Mouse (Mus musculus) embryonic fibroblast, embryonic 13.5 days (primary cell): ENCODE measurements around the gene Crybb3.

Experiments used
- CTCF ChIP-seq: IDR thresholded peaks from 2 replicates; pipeline ENCODE4 v1.5.1; 2011; ENCODE audit warnings: mild to moderate bottlenecking, control low read depth, low read length, moderate library complexity, borderline replicate concordance; ENCODE audit not compliant: insufficient read depth
- POLR2A ChIP-seq: IDR thresholded peaks from 2 replicates; pipeline ENCODE4 v1.6.1; 2011; ENCODE audit warnings: low read depth, mild to moderate bottlenecking, control low read depth, low read length, moderate library complexity

DNA sequence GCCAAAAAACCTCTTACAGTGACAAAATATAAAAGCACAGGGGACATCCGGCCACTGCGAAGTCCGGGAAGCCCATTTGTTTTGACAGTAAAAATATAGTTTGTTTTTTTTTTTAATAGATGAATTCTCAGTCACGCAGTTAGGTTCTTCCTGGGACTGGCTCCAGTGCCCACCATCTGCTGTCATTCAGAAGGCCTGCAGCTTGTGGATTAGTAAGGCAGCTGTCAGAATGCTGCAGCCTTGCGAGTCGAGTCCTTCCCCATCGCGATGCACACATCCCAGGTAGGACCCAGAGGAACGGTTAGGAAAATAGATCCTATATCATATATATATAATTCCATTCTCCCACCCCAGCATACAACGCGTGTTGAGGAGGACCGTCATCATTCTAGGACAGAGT, 5.1 kb upstream of the Crybb3 start:
- no peak for TF ChIP-seq CTCF
- no peak for TF ChIP-seq POLR2A
